Mouse (Mus musculus): Measurements from ENCODE around the gene Ptprn2.
"Not testable (repeated sequence)": the region's sequence is repeated elsewhere in the genome, so short reads cannot be mapped to it uniquely, and the experiment has no call there.

Ptprn2 gene

GRCm38 (mm10) chr12:116513788-116514187 is 28.3 kb downstream of the Ptprn2 start:
- DNase-seq (ENCODE audit: low read depth in 2 of 2, low spot score in 2 of 2): not testable (repeated sequence)

DNA sequence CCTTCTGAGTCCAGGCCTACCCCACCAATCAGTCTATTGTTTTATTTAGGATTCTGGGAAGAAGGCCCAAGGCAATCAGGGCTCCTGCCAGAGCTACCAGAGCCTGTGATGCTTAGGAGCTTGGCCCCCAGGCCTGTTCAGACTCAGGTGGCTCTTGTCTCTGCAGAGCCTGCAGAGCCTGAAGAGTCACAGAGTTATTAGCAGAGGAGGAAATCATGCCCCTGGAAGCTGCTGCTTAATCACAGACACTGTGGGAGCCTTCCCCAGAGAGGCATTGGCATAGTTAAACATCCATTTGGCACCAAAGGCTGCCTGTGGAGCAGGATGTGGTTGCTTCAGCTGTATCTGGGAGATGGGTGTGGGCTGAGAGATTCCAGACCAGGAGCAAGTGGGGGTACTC is 30.3 kb downstream of the Ptprn2 start:
- no peak for DNase-seq (ENCODE audit: low read depth in 2 of 2, low spot score in 2 of 2)

DNA sequence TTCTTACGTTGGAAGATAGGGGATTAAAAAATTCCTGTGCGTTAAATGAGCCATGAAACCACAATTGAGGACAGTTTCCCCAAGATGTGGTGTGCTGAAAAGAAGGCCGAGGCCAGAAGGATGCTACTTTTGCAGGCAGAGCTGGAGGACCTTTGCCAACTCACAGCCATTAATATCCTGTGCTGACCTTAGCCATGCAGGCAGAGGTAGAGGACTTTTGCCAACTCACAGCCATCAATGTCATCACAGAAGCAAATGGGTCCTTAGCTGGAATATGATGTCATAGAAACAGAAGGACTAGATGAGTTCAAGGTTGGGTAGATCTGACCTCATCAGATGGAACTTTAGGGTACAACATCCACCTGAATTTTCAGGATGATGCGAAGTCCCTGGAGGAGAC is 43.3 kb downstream of the Ptprn2 start:
- DNase-seq (ENCODE audit: low read depth in 2 of 2, low spot score in 2 of 2): no peak

DNA sequence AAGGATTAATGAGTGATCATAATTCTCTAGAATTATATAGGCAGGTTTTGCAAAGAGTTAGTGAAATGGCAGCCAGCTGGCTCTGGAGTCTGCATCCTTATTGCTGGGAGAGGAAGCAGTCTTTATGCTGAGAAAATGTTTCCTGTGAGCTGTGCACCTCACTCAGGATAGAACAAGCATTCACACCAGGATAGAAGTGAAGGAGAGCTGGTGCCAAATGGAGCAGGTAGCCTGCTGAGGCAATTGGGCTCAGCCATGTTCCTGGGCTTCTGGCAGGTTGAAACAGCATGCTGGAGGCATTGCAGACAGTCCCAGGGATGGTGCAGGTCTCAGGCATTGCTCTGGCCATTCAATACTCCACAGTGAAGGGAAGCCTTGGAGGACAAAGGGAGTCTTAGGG is 47.8 kb downstream of the Ptprn2 start:
- DNase-seq (ENCODE audit: low read depth in 2 of 2, low spot score in 2 of 2): no peak

DNA sequence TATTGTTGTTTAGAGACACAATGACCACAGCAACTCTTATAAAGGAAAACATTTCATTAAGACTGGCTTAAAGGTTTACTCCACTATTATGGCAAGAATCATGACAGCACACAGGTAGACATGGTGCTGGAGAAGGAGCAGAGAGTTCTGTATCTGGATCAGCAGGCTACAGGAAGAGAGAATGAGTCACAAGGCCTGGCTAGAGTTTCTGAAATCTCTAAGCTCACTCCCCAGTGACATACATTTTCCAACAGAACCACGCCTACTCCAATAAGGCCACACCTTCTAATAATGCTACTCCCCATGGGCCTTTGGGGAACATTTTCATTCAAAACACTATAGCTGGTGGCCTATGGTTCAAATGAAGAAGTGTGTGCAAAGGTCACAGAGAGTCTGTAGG is 53.8 kb downstream of the Ptprn2 start:
- DNase-seq (ENCODE audit: low read depth in 2 of 2, low spot score in 2 of 2): no peak

GRCm38 (mm10) chr12:116540608-116541007 is 55.1 kb downstream of the Ptprn2 start:
- no peak for DNase-seq (ENCODE audit: low read depth in 2 of 2, low spot score in 2 of 2)

- no peak for DNase-seq (ENCODE audit: low read depth in 2 of 2, low spot score in 2 of 2)
These were observed 64.5 kb downstream of the Ptprn2 start for GRCm38 (mm10) chr12:116550031-116550430.

DNA sequence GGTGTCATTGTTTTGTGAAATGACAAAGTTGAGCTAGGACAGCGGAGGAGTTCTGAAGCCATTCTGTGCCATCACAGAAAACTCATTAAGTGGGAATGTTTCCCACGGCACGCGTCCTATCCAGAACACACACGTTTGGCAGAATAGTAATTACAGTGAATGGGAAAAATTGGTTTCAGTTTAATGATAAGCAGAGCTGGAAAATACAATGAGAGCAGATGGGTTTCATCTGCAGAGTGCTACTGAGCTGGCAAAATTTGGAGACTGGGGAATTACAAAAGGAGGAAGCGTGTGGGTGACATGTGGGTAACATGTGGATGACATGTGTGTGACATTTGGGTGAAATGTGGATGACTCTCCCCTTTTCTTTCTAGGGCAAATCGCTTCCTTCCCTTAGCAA is 66.0 kb downstream of the Ptprn2 start:
- DNase-seq (ENCODE audit: low read depth in 2 of 2, low spot score in 2 of 2): no peak

GRCm38 (mm10) chr12:116552306-116552705 is 66.8 kb downstream of the Ptprn2 start:
- no peak for DNase-seq (ENCODE audit: low read depth in 2 of 2, low spot score in 2 of 2)

GRCm38 (mm10) chr12:116553361-116553760 is 67.8 kb downstream of the Ptprn2 start:
- DNase-seq (ENCODE audit: low read depth in 2 of 2, low spot score in 2 of 2): no peak

- no peak for DNase-seq (ENCODE audit: low read depth in 2 of 2, low spot score in 2 of 2)
These were observed 70.4 kb downstream of the Ptprn2 start for GRCm38 (mm10) chr12:116555964-116556363.

- DNase-seq (ENCODE audit: low read depth in 2 of 2, low spot score in 2 of 2): no peak
These were observed 78.9 kb downstream of the Ptprn2 start for GRCm38 (mm10) chr12:116564441-116564840.

DNA sequence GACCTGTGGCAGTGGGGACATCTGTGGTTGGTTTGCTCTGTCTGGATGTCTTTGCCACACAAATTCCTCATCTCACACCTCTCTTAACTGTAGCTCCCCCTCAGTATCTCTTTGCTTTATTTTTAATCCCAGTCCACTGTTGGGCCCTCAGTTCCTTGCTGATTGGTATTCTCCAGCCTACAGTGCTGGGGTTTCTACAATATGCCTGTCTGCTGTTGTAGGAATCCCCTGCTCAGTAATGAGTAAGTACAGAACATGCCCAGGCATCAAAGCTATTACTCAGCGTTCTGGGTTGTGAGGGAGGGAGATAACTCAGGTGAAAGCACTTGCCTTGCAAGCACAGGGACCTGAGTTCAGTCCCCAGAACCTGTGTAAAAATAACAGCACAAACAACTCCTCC is 81.2 kb downstream of the Ptprn2 start:
- no peak for DNase-seq (ENCODE audit: low read depth in 2 of 2, low spot score in 2 of 2)

DNA sequence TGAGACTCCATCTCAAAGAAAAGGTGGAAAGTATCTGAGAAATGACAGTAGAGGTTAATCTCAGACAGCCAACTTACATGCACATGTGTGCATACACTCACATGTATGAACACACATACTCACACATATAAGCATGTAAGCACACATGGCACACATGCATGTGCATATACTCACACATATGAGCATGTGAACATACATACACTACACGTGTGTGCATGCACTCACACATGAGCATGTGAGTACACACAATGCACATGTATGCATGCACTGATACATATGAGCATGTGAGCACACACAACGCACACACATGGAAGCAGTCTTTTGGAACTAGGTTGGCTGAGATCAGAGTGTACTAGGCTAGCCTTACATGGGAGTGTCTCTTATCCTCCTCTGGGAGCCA is 81.7 kb downstream of the Ptprn2 start:
- DNase-seq (ENCODE audit: low read depth in 2 of 2, low spot score in 2 of 2): no peak

- no peak for DNase-seq (ENCODE audit: low read depth in 2 of 2, low spot score in 2 of 2)
These were observed 84.0 kb downstream of the Ptprn2 start for GRCm38 (mm10) chr12:116569568-116569967.

DNA sequence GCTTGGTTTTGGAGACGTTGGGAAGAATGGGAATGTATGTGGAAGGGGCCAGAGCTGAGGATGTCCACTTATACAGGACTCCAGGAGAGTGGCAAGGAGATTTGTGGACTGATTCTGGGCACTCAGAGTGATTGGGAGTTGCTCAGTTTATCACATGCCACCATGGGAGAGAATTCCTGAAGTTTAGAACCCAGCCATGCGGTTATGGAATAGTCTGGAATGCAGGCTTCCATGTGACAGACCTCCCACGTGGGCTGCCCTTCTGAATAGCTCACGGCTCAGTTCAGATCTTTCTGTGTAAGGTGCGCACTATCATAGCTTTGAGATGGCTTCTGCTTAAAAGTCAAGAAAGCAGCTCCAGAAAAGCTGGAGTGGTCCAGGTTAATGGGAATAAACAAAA is 88.6 kb downstream of the Ptprn2 start:
- no peak for DNase-seq (ENCODE audit: low read depth in 2 of 2, low spot score in 2 of 2)

DNA sequence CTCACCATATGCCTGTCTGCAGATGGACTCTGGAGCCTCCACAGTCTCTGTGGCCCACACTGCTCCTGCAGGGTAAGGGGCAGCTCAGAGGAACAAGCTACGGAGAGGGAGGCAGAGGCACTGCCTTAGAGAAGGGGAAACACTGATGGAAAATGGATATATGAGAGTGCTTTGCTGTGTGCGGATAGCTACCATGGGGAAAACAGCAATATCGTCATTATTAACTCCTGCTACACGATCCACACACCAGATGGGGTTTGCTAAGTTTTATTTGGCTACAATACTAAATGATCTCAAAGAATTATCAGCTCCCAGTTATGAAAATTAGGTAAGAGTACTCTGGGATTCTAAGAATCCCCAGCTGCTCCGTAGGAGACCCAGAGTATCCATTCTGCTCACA is 89.2 kb downstream of the Ptprn2 start:
- no peak for DNase-seq (ENCODE audit: low read depth in 2 of 2, low spot score in 2 of 2)

- not testable (repeated sequence) for DNase-seq (ENCODE audit: low read depth in 2 of 2, low spot score in 2 of 2)
These were observed 92.4 kb downstream of the Ptprn2 start for GRCm38 (mm10) chr12:116577917-116578316.

- DNase-seq (ENCODE audit: low read depth in 2 of 2, low spot score in 2 of 2): no peak
These were observed 95.5 kb downstream of the Ptprn2 start for GRCm38 (mm10) chr12:116580827-116581544.

DNA sequence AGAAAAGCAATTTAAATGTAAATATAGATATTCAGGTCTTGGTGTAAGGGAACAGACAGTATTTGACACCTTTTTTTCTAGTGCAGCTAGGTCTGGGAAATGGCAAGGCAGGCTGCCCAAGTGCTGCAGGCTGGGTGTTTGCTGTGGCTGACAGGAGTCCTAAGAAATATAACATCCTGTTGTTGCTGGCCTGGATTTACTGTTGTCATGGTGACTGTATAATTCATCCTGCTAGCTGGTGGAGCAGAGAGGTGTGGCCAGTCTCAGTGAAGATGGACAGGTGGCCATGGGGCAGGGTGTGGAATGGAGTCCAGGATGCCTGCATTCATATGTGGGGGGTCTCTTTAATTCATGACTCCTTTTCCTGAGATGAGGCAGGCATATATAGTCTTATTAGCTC is 96.3 kb downstream of the Ptprn2 start:
- DNase-seq (ENCODE audit: low read depth in 2 of 2, low spot score in 2 of 2): no peak

DNA sequence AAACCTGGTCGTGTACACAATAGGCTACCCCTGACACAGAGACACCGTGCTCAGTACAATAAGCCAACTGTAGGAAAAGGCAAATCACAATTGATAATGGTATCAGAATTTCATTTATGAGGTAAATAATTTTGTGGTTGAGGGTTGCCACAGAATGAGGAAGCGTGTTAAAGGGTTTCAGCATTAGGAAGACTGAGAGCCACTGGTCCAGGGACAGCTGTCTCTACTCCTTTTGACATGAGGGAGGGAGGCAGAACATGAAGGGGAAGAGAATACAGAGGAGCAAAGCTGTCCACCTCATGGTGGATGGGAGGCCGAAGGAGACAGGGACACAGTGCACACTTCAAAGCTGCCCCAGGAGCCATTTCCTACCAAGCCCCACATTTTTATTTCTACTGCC is 97.3 kb downstream of the Ptprn2 start:
- no peak for DNase-seq (ENCODE audit: low read depth in 2 of 2, low spot score in 2 of 2)

DNA sequence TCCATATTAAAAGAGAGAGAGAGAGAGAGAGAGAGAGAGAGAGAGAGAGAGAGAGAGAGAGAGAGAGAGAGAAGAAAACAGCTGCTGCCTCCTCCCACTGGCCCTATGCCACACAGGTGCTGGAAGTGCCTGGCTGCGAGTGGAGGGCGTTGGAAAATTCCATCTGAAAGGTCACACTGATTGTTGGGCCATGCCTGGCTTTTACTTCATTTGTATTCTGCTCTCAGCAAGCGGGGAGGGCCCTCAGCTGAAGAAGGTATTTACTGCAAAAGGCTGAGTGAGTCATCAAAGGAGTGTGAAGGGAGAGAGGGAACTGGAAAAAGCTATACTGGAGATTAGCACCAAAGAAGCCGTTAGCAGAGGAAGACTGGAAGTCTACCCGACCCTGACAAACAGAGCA is 99.5 kb downstream of the Ptprn2 start:
- DNase-seq (ENCODE audit: low read depth in 2 of 2, low spot score in 2 of 2): no peak

- no peak for DNase-seq (ENCODE audit: low read depth in 2 of 2, low spot score in 2 of 2)
These were observed 100.6 kb downstream of the Ptprn2 start for GRCm38 (mm10) chr12:116586167-116586566.
